Mouse (Mus musculus): ENCODE results near the gene Sec14l1.

DNA sequence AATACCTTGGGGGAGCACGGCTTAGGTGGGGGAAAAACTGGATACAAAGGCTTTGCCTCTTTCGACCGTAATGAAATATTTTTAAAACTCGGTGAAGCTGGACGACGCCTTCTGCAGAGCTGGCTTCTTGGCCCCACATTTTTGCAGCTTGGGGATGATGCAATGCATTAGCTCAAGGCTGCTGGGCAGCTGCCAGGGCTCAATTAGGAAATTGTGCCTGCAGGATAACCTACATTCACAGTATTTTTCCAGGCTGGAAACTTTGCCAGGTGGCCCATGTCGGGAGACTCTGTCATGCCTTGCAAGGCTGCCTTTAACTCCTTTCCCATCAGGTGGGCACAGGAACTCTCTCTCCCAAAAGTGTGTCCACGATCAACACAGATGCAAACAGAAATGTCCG, 6.4 kb upstream of the Sec14l1 start:
- no peak for TF ChIP-seq POLR2A (IDR thresholded peaks at IDR 0.05; ENCODE audit: low read depth, low read length)
- TF ChIP-seq CTCF (IDR thresholded peaks at IDR 0.05; ENCODE audit: extremely low read depth, insufficient read depth, insufficient read length, insufficient replicate concordance): no peak

All from spleen, adult 2 months (tissue).